Mouse (Mus musculus) bone marrow macrophage, adult 2 months (primary cell): ENCODE data around the gene Olfr71.

ENCODE experiments used
- CTCF ChIP-seq: IDR thresholded peaks from 2 replicates; pipeline ENCODE4 v1.5.1; 2012; ENCODE audit warnings: low read depth, mild to moderate bottlenecking, low read length, moderate library complexity
- POLR2A ChIP-seq: IDR thresholded peaks from 2 replicates; pipeline ENCODE4 v1.6.1; 2012; ENCODE audit warnings: mild to moderate bottlenecking, low read depth, low read length, borderline replicate concordance

DNA sequence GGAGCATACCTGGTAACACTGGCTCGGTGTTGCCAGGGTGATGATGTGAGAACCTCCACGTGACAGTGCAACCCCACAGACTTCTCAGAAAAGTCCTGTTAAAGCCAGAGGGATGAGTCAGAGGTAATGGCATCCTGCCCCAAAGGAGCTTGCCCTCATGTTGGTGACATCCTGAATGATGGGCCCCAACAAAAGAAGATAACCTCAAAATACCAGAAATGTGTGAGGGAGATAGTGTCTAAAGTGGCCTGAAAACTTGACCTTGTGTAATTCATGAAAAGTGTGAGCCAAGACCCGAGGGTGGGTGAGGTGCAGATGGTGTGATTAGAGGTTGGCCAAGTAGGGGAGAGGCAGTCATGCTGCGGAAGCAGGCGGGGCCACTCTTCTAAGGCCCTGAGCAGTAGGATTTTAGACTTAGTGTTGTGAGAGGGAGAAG, 16.2 kb downstream of the Olfr71 start:
- TF ChIP-seq POLR2A (no peak), CTCF (no peak)
